Mouse (Mus musculus) B cell, adult 62 days (primary cell): Measurements from ENCODE around the gene Sprr2k. TPM values are rescaled to one million over a fixed set of nuclear protein-coding genes. Genes with fewer than 3 reads are reported as not detected.

Source experiments
- total RNA-seq: library from RNA; stranded (reverse); gene quantifications from 4 replicates; pipeline ENCODE4 v1.2.4, GENCODE M21; 2023

Sprr2k gene
- total RNA-seq = not detected in 4 replicates

DNA sequence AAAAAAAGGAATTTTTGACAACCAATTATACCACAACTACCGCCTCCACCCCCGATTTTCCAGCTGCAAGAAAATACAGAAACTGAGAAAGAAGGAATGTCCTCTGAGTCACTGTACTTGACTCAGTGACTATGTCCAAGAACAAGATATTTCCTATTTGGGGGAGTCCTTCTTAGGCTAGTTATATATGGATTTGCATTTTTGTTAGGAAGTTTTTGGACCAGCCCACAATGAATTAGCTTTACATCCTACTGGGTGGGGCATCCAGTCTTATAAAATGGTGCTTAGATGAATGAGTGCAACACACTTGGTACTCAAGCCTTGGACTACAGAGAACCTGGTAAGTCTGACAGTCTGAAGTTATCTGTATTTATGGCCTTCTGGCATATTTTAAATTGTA lies at the start of gene Sprr2k:
Sprr2k (plus strand) TSS at position 301 of the 400 bp plus-strand sequence.

DNA sequence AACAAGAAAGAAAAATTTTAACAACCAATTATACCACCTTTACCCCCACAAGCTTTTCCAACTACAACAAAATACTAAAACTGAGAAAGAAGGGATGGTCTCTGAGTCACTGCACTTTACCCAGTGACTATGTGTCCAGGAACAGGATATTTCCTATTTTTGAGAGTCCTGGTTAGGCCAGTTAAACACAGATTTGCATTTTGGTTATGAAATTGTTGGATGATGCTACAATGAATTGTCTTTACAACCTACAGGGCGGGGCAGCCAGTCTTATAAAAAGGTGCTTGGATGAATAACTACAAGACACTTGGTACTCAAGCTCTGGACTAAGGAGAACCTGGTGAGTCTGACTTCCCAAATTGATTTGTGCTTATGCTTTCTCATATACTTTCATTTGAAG lies 47.0 kb upstream of the Sprr2k start, which contains the start of gene Sprr2h:
Sprr2h (plus strand) TSS at position 301 of the 400 bp plus-strand sequence.

GRCm38 (mm10) chr3:92407691-92408090 lies 24.7 kb upstream of the Sprr2k start, which contains the start of gene Sprr2i:
Gene Sprr2i (plus strand): TSS chr3:92407991.

GRCm38 (mm10) chr3:92417782-92418181 lies 14.6 kb upstream of the Sprr2k start, which contains the start of gene Sprr2j-ps:
Gene Sprr2j-ps (plus strand): TSS chr3:92418082.

DNA sequence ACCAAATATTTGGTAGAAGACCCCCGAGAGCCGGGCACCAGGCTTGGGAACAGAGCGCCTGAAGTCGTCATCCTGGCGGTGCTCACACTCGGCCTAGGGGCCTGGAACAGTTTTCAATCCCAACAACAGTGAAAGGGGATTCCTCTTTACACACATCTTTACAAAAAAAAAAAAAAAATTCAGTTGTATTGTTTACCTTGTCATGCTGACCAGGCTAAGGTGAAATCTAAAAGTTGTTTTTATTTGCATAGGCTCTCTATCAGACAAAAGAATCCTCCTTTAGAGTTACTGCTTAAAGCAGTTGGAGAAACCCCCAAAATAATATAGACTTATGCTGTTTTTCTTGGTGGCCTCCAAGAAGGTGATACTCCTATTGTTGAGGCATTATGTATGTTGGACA lies 3.1 kb upstream of the Sprr2k start, which contains the start of gene Gm9774:
Gm9774 (minus strand) TSS at position 101 of the 400 bp plus-strand sequence.

GRCm38 (mm10) chr3:92438689-92439088 lies 6.3 kb downstream of the Sprr2k start, which contains the start of gene Sprr1b:
Gene Sprr1b (minus strand): TSS chr3:92438789.

GRCm38 (mm10) chr3:92458620-92459019 lies 26.2 kb downstream of the Sprr2k start, which contains the start of gene Sprr3:
Gene Sprr3 (minus strand): TSS chr3:92458720.

Other genes with a start within 250 kb of the Sprr2k start
- not detected in 4 replicates for gene Sprr2a1, start 216.8 kb upstream of the Sprr2k start, total RNA-seq
- gene Sprr2a2, start 216.7 kb upstream of the Sprr2k start, total RNA-seq = not detected in 4 replicates
- gene Sprr2a3, start 147.2 kb upstream of the Sprr2k start, total RNA-seq = not detected in 4 replicates
- gene Sprr2b, start 116.0 kb upstream of the Sprr2k start, total RNA-seq = not detected in 4 replicates
- gene Sprr2d, start 93.4 kb upstream of the Sprr2k start, total RNA-seq = not detected in 4 replicates
- gene Sprr2e, start 80.4 kb upstream of the Sprr2k start, total RNA-seq = not detected in 4 replicates
- gene Sprr2f, start 67.4 kb upstream of the Sprr2k start, total RNA-seq = not detected in 4 replicates
- not detected in 4 replicates for gene Sprr2h, start 46.9 kb upstream of the Sprr2k start, total RNA-seq
- not detected in 4 replicates for gene Sprr2i, start 24.6 kb upstream of the Sprr2k start, total RNA-seq
- not detected in 4 replicates for gene Sprr2j-ps, start 14.5 kb upstream of the Sprr2k start, total RNA-seq
- gene Gm9774, start 3.2 kb upstream of the Sprr2k start, total RNA-seq = 1.0 to 3.2 TPM in 2 of 4 replicates, not detected in the others
- gene Sprr1b, start 6.2 kb downstream of the Sprr2k start, total RNA-seq = not detected in 4 replicates
- not detected in 4 replicates for gene Sprr3, start 26.1 kb downstream of the Sprr2k start, total RNA-seq
- not detected in 4 replicates for gene Sprr1a, start 53.3 kb downstream of the Sprr2k start, total RNA-seq
- gene Sprr4, start 67.9 kb downstream of the Sprr2k start, total RNA-seq = not detected in 4 replicates
- not detected in 4 replicates for gene 2310046K23Rik, start 101.9 kb downstream of the Sprr2k start, total RNA-seq
- not detected in 4 replicates for gene Ivl, start 141.2 kb downstream of the Sprr2k start, total RNA-seq
- not detected in 4 replicates for gene Smcp, start 156.4 kb downstream of the Sprr2k start, total RNA-seq
- not detected in 4 replicates for gene 2210017I01Rik, start 174.9 kb downstream of the Sprr2k start, total RNA-seq
- gene Lce6a, start 189.1 kb downstream of the Sprr2k start, total RNA-seq = not detected in 4 replicates
- not detected in 4 replicates for gene Lce1a1, start 215.7 kb downstream of the Sprr2k start, total RNA-seq
- not detected in 4 replicates for gene Lce1b, start 224.3 kb downstream of the Sprr2k start, total RNA-seq
- not detected in 4 replicates for gene Lce1a2, start 237.7 kb downstream of the Sprr2k start, total RNA-seq
- gene Lce1c, start 246.7 kb downstream of the Sprr2k start, total RNA-seq = not detected in 4 replicates